Mouse (Mus musculus) spleen, adult 2 months (tissue): ENCODE results near the gene Gpr150.

Experiments used
- CTCF ChIP-seq: fragments of 200-500 bp; IDR thresholded peaks from 2 replicates; pipeline ENCODE4 v1.5.1; 2011; ENCODE audit warnings: mild to moderate bottlenecking, inconsistent platforms; ENCODE audit not compliant: insufficient read depth, insufficient read length, insufficient replicate concordance; ENCODE audit errors: extremely low read depth
- POLR2A ChIP-seq: fragments of 200-500 bp; IDR thresholded peaks from 2 replicates; pipeline ENCODE4 v1.6.1; 2011; ENCODE audit warnings: low read depth, low read length, inconsistent platforms

DNA sequence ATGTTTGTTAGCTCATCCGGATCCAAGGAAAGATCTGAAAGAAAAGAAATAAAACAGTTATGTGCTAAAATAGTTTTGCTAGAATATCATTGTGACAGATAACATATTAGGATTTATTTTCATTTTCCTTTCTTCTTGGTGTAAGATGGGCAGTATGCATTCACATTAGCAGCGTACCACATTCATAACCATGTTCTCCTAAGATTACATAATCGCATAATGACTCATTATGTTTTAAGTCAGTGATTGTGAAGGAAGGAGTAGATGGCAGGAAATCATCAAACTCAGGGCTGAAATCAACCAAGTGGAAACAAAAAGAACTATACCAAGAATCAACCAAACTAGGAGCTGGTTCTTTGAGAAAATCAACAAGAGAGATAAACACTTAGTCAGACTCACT lies 5.8 kb upstream of the Gpr150 start:
- TF ChIP-seq CTCF = no peak
- no peak for TF ChIP-seq POLR2A
